Mouse (Mus musculus): Measurements from ENCODE around the gene Gm5478.

DNA sequence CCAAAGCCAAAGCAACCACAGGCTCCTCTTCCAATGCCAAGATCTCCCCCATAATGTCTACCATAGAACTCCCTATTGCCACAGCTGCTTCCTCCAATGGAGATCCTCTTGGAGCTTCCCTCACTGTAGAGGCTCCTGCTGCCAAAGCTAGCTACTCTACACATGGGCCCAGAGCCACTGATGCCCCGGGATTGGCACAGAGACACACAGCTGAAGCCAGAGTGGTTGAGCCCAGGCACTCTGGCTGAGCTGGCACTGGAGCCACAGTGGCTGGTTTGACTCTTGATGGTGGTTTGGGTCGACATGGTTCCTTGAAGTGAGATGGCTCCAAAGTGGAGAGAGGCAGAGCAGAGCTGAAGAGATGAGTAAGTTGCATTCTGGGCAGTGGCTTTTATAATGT is 19.3 kb downstream of the Gm5478 start, which contains the start of gene Gm5414:
- TF ChIP-seq CTCF (IDR thresholded peaks at IDR 0.05; ENCODE audit: low read depth) (no peak), EP300 (IDR thresholded peaks at IDR 0.05; ENCODE audit: low read depth) (no peak)
